Comparison of ENCODE assay signal across 22 mouse cellular contexts in genomic region chr6:112977246-112977645, GRCm38 (mm10). TPM values are rescaled to one million over a fixed set of nuclear protein-coding genes. Genes with fewer than 3 reads are reported as not detected.
DNase-seq lines count a peak whose midpoint lies in the region; ATAC-seq and TF ChIP-seq lines count a peak whose summit lies in the region.
"Had no signal": no experiment of that assay in that cellular context is flagged by ENCODE, and none has a peak within 500 bp of the region (broad histone marks: within the 10 kb centered on the region; RNA-seq: fewer than 3 reads in every experiment).

No protein-coding gene starts in this region.

- ATAC-seq in lung, embryonic 15.5 days (ENCODE audit: borderline replicate concordance, extremely low read depth, low FRiP score, low TSS enrichment), result peak; percentile 32; the same call in 1 of the 2 replicates
- ATAC-seq in embryonic facial prominence, embryonic 13.5 days (ENCODE audit: insufficient number of reproducible peaks, insufficient read depth, low FRiP score, low TSS enrichment, low read depth), result no peak
- no peak for ATAC-seq in midbrain, embryonic 16.5 days

- peaks cover 26% of the 10 kb centered on the region for H3K4me1 ChIP-seq in lung, embryonic 15.5 days
- peaks cover 28% of the 10 kb centered on the region for H3K4me1 ChIP-seq in embryonic facial prominence, embryonic 13.5 days
- H3K4me1 ChIP-seq in midbrain, embryonic 16.5 days (ENCODE audit: control insufficient read depth, insufficient read depth, low read length), result peaks cover 36% of the 10 kb centered on the region

- no peaks in the 10 kb centered on the region for H3K36me3 ChIP-seq in lung, embryonic 15.5 days
- no peaks in the 10 kb centered on the region for H3K36me3 ChIP-seq in embryonic facial prominence, embryonic 13.5 days
- H3K36me3 ChIP-seq in midbrain, embryonic 16.5 days (ENCODE audit: control insufficient read depth, insufficient read depth, low read length), result no peaks in the 10 kb centered on the region
- H3K36me3 ChIP-seq: embryonic facial prominence, embryonic 12.5 days; heart, embryonic 10.5 days; limb, embryonic 15.5 days; liver, embryonic 15.5 days; neural tube, embryonic 12.5 days; stomach, embryonic 15.5 days had no signal

- intact Hi-C loops in gastrocnemius, adult 2 months (cut with DNase I), result no loop called here

- WGBS in lung, embryonic 15.5 days, result 53% methylated on average over 4 of the region's 4 CpGs
- 64% methylated on average over 4 of the region's 4 CpGs for WGBS in embryonic facial prominence, embryonic 13.5 days
- 87% methylated on average over 4 of the region's 4 CpGs for WGBS in midbrain, embryonic 16.5 days

- H3K9ac ChIP-seq in lung, embryonic 15.5 days, result no peak overlapping the region
- H3K9ac ChIP-seq in embryonic facial prominence, embryonic 13.5 days, result no peak overlapping the region
- H3K9ac ChIP-seq in midbrain, embryonic 16.5 days (ENCODE audit: low read depth, low read length), result no peak overlapping the region
- H3K9ac ChIP-seq: embryonic facial prominence, embryonic 12.5 days; limb, embryonic 15.5 days; liver, embryonic 15.5 days; neural tube, embryonic 12.5 days; stomach, embryonic 15.5 days had no signal

- no peak overlapping the region for H3K27ac ChIP-seq in lung, embryonic 15.5 days
- peak overlapping the region; percentile 48; the same call in 1 of the 2 replicates for H3K27ac ChIP-seq in embryonic facial prominence, embryonic 13.5 days
- H3K27ac ChIP-seq in midbrain, embryonic 16.5 days (ENCODE audit: low read length), result peak overlapping the region; percentile 67; the same call in 1 of the 2 replicates
- H3K27ac ChIP-seq in gastrocnemius, adult 2 months, result no peak overlapping the region
- H3K27ac ChIP-seq: embryonic facial prominence, embryonic 12.5 days; heart, embryonic 10.5 days; limb, embryonic 15.5 days; liver, embryonic 15.5 days; neural tube, embryonic 12.5 days; stomach, embryonic 15.5 days had no signal

- no peaks in the 10 kb centered on the region for H3K27me3 ChIP-seq in lung, embryonic 15.5 days
- no peaks in the 10 kb centered on the region for H3K27me3 ChIP-seq in embryonic facial prominence, embryonic 13.5 days
- no peaks in the 10 kb centered on the region for H3K27me3 ChIP-seq in midbrain, embryonic 16.5 days (ENCODE audit: control insufficient read depth, insufficient read depth, low read depth, low read length)
- H3K27me3 ChIP-seq: embryonic facial prominence, embryonic 12.5 days; limb, embryonic 15.5 days; liver, embryonic 15.5 days; neural tube, embryonic 12.5 days; stomach, embryonic 15.5 days had no signal

- no peak overlapping the region for H3K4me3 ChIP-seq in lung, embryonic 15.5 days
- H3K4me3 ChIP-seq in embryonic facial prominence, embryonic 13.5 days, result no peak overlapping the region
- no peak overlapping the region for H3K4me3 ChIP-seq in midbrain, embryonic 16.5 days (ENCODE audit: low read depth, low read length)
- no peak overlapping the region for H3K4me3 ChIP-seq in gastrocnemius, adult 2 months
- H3K4me3 ChIP-seq: embryonic facial prominence, embryonic 12.5 days; erythroblast, embryonic 14.5 days; heart, embryonic 10.5 days; limb, embryonic 15.5 days; liver, embryonic 15.5 days; neural tube, embryonic 12.5 days; stomach, embryonic 15.5 days had no signal

- peak; percentile 64 for DNase-seq in heart, adult 11 months
- no peak for DNase-seq in heart, postnatal 4 days
- no peak for DNase-seq in lung, postnatal 10 days
- no peak for DNase-seq in gastrocnemius, adult 2 months
- DNase-seq: adrenal gland, adult 2 months; cerebellum, adult 11 months; kidney, adult 2 months; kidney, postnatal 10 days; left cerebral cortex, postnatal 4 days; lung, postnatal 14 days; thymus, adult 18-20 months; thymus, postnatal 36 days had no signal

- H3K9me3 ChIP-seq in lung, embryonic 15.5 days, result no peaks in the 10 kb centered on the region
- H3K9me3 ChIP-seq in embryonic facial prominence, embryonic 13.5 days, result no peaks in the 10 kb centered on the region
- no peaks in the 10 kb centered on the region for H3K9me3 ChIP-seq in midbrain, embryonic 16.5 days (replicated peaks; ENCODE audit: control insufficient read depth, low read length, poor library complexity, severe bottlenecking)
- H3K9me3 ChIP-seq: embryonic facial prominence, embryonic 12.5 days; heart, embryonic 10.5 days; limb, embryonic 15.5 days; liver, embryonic 15.5 days; neural tube, embryonic 12.5 days; stomach, embryonic 15.5 days had no signal

- no peak for TF ChIP-seq CTCF in gastrocnemius, adult 2 months (IDR thresholded peaks at IDR 0.05)

- H3K4me2 ChIP-seq in lung, embryonic 15.5 days, result no peak overlapping the region
- H3K4me2 ChIP-seq in embryonic facial prominence, embryonic 13.5 days, result no peak overlapping the region
- H3K4me2 ChIP-seq in midbrain, embryonic 16.5 days (ENCODE audit: low read length), result no peak overlapping the region
- H3K4me2 ChIP-seq: embryonic facial prominence, embryonic 12.5 days; limb, embryonic 15.5 days; liver, embryonic 15.5 days; neural tube, embryonic 12.5 days; stomach, embryonic 15.5 days had no signal

RNA-seq across cellular contexts. Expression of gene Srgap3, which starts 30.2 kb away (rescaled TPM):
- total RNA-seq in heart, postnatal 4 days (2021), result 1 to 10 TPM; 2.9 to 3.0 TPM
- 2.5 TPM in 2 replicates for polyA plus RNA-seq in lung, embryonic 15.5 days (2015; fragmentation: Nextera tagmentation; extraction: Ambion mirVana)
- 6.5 and 7.1 TPM in 2 replicates for polyA plus RNA-seq in embryonic facial prominence, embryonic 13.5 days (2015; fragmentation: Nextera tagmentation; extraction: Ambion mirVana)
- polyA plus RNA-seq in midbrain, embryonic 16.5 days (2015; fragmentation: Nextera tagmentation; extraction: Ambion mirVana), result 37.4 and 38.6 TPM in 2 replicates
- total RNA-seq in gastrocnemius, adult 2 months (2021), result 1 to 10 TPM in 1 of 2 experiments, under 1 TPM in 1; 0.51 to 2.0 TPM

Comparison
In these comparisons a context has a peak if more than half of its experiments do, and no peak if none do; other contexts are left out.
1. H3K27ac ChIP-seq: peak in embryonic facial prominence, embryonic 13.5 days (single experiment) and midbrain, embryonic 16.5 days (single experiment); none in lung, embryonic 15.5 days (single experiment) and gastrocnemius, adult 2 months (single experiment).